Mouse (Mus musculus) lung, adult 2 months (tissue): Measurements from ENCODE around the gene Rnf111.

Experiments used
- CTCF ChIP-seq: fragments of 200-500 bp; IDR thresholded peaks from 2 replicates; pipeline ENCODE4 v1.5.1; 2011; ENCODE audit warnings: mild to moderate bottlenecking, low read length, control low read depth; ENCODE audit not compliant: insufficient read depth
- POLR2A ChIP-seq: fragments of 200-500 bp; IDR thresholded peaks from 2 replicates; pipeline ENCODE4 v1.6.1; 2011; ENCODE audit warnings: low read depth, mild to moderate bottlenecking, control low read depth, low read length, borderline replicate concordance; ENCODE audit errors: extremely low read depth

DNA sequence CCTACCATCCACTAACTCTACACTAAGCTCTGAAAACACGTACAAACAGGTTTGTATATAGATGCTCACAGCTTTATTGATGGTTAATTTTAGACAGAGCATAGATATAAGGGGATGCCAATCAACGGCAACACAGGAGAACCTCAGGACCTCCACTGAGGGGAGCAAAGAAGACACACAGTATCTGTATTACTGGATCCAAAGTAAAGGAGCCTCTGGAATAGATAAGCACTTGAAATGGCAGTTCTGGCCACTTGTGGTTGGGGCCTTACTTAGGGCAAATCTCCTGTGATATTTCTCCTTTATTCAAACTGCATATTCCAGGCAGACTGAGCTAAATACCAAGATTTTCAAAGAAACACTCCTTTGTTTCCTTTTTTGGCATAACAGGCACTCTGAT, 10.5 kb downstream of the Rnf111 start:
- TF ChIP-seq CTCF (no peak), POLR2A (no peak)
